Mouse (Mus musculus) heart, embryonic 14.5 days (tissue): ENCODE measurements around the gene Abhd17a. TPM values are rescaled to one million over a fixed set of nuclear protein-coding genes. Genes with fewer than 3 reads are reported as not detected.
A peak's percentile ranks its signal among the peaks of the same experiment; 100 is the strongest.

Experiments used
- ATAC-seq: fragments of 200-750 bp; cut with Nextera tagmentation; 2 replicates; pipeline ENCODE4 v1.8.0; 2017; ENCODE audit warnings: low read depth, moderate TSS enrichment; ENCODE audit not compliant: insufficient number of reproducible peaks, insufficient read depth, low FRiP score
- H3K27ac ChIP-seq, 2 experiments: fragments of 200-500 bp in 1 of 2; fragments of 300-500 bp in 1 of 2; sonication (generic) in 1 of 2; replicated peaks in 1 of 2; 2 replicates each; pipeline ENCODE4 v1.5.1; 2012 to 2014; ENCODE audit warnings: low read depth in 2 of 2, low read length in 2 of 2, control low read depth in 1 of 2, mild to moderate bottlenecking in 1 of 2, mixed read lengths in 1 of 2; ENCODE audit not compliant: control insufficient read depth in 1 of 2, insufficient read depth in 1 of 2
- H3K27me3 ChIP-seq: fragments of 300-500 bp; sonication (generic); 2 replicates; pipeline ENCODE4 v1.6.1; 2014; ENCODE audit warnings: mild to moderate bottlenecking, low read length, control low read depth; ENCODE audit not compliant: control insufficient read depth, insufficient read depth
- H3K36me3 ChIP-seq: fragments of 300-500 bp; sonication (generic); 2 replicates; pipeline ENCODE4 v1.6.1; 2014; ENCODE audit warnings: mild to moderate bottlenecking, control low read depth, low read length, mixed read lengths; ENCODE audit not compliant: control insufficient read depth, insufficient read depth
- H3K4me1 ChIP-seq, 2 experiments: fragments of 200-500 bp in 1 of 2; fragments of 300-500 bp in 1 of 2; sonication (generic) in 1 of 2; 2 replicates each; pipeline ENCODE4 v1.6.1; 2012 to 2014; ENCODE audit warnings: low read length in 2 of 2, control low read depth in 1 of 2, mixed read lengths in 1 of 2; ENCODE audit not compliant: control insufficient read depth in 2 of 2, insufficient read depth in 2 of 2
- H3K4me2 ChIP-seq: fragments of 300-500 bp; sonication (generic); 2 replicates; pipeline ENCODE4 v1.6.1; 2014; ENCODE audit warnings: mild to moderate bottlenecking, low read length
- H3K4me3 ChIP-seq, 2 experiments: fragments of 200-500 bp in 1 of 2; fragments of 300-500 bp in 1 of 2; sonication (generic) in 1 of 2; 2 replicates each; pipeline ENCODE4 v1.5.1; 2012 to 2014; ENCODE audit warnings: low read length in 2 of 2, mild to moderate bottlenecking in 2 of 2, control low read depth in 1 of 2, low read depth in 1 of 2, moderate library complexity in 1 of 2; ENCODE audit not compliant: control insufficient read depth in 1 of 2, insufficient read depth in 1 of 2
- H3K9ac ChIP-seq: fragments of 300-500 bp; sonication (generic); 2 replicates; pipeline ENCODE4 v1.6.1; 2014; ENCODE audit warnings: mild to moderate bottlenecking, low read length
- H3K9me3 ChIP-seq: fragments of 300-500 bp; sonication (generic); 2 replicates; pipeline ENCODE4 v1.6.1; 2016; ENCODE audit warnings: low read length, control low read depth; ENCODE audit not compliant: control insufficient read depth
- WGBS: fragments of 180-500 bp; shearing (Covaris S2); extraction: QIAGEN DNeasy Blood & Tissue Kit; methylation state at CpG from one replicate; pipeline ENCODE4 v1.1.7; 2014; 5-methylcytosine and 5-hydroxymethylcytosine counted together
- polyA plus RNA-seq: library from polyadenylated mRNA; unstranded; fragments of >200 nt; fragmentation: Nextera tagmentation; extraction: Ambion mirVana; gene quantifications from 2 replicates; pipeline ENCODE4 v1.2.1, GENCODE M21; 2014

Gene Abhd17a
- polyA plus RNA-seq, 1 experiment from 2014 or later, result 141 TPM

DNA sequence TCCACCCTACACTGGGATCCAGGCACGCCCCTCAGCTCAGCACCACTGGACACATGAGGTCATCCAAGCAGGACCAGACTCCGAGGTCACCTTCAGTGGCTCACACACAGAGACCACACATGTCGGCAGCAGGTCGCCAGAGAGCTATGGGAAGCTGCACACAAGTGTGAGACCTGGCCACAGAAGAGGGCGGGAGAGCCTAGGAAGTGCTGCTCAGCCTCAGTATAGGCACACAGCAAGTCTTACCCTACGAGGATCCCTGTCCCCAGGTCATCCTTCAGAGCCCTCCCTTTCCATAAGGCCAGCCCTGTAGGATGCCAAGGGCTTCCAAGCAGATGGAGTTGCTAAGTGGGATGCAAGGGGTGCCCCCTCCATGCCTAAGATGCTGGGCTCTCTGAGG is 36.1 kb downstream of the Abhd17a start:
- H3K4me2 ChIP-seq, result no peak overlapping the region
- H3K4me3 ChIP-seq, result no peak overlapping the region
- no peaks in the 10 kb centered on the region for H3K27me3 ChIP-seq
- no peaks in the 10 kb centered on the region for H3K9me3 ChIP-seq
- WGBS, result 50% methylated on average over 6 of the region's 6 CpGs
- no peak for ATAC-seq
- peaks cover 21 to 33% of the 10 kb centered on the region in 2 experiments for H3K4me1 ChIP-seq
- H3K36me3 ChIP-seq, result peaks cover 17% of the 10 kb centered on the region
- peak overlapping the region; percentile 44 for H3K9ac ChIP-seq
- no peak overlapping the region; a peak in 1 of 4 replicates for H3K27ac ChIP-seq

DNA sequence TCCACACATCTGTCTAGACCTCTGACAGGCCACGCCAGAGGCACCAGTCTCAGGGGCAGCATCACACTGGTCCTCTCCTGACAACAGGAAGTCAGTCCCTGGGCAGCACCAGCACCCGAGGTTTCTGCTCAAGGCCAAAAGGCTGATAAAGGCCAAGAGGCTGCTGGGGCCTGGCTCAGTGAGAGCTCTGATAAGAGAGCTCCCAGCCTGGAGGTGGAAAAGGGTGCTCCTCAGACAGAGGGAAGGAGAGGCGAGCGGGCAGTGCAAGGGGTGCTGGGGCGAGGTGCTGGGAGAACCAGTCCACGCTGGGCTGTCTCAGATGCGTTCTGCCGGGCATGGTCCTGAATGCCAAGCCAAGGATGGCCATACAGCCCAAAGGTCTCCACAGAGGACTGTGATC is 36.6 kb downstream of the Abhd17a start:
- H3K4me1 ChIP-seq, result peaks cover 21 to 33% of the 10 kb centered on the region in 2 experiments
- H3K9me3 ChIP-seq, result no peaks in the 10 kb centered on the region
- 43% methylated on average over 8 of the region's 8 CpGs for WGBS
- no peak overlapping the region for H3K4me2 ChIP-seq
- no peak for ATAC-seq
- H3K9ac ChIP-seq, result peak overlapping the region; percentile 44
- no peak overlapping the region for H3K4me3 ChIP-seq
- no peaks in the 10 kb centered on the region for H3K27me3 ChIP-seq
- no peak overlapping the region; a peak in 1 of 4 replicates for H3K27ac ChIP-seq
- peaks cover 17% of the 10 kb centered on the region for H3K36me3 ChIP-seq

DNA sequence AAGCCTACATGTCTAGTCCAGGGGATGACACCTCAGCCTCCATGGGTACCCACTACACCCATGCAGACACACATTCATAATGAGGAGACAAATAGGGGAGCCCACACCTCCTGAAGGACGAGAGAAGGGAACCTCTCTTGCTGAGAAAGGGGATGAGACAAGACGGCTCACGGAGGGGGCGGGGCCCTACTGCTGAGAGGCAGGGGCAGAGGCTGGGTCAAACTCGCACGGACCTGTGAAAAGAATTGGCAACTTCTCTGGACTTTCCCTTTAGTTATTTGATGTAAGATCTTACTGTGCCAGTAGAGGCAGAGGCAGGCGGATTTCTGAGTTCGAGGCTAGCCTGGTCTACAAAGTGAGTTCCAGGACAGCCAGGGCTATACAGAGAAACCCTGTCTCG is 37.8 kb downstream of the Abhd17a start:
- Histone ChIP-seq H3K27me3 (no peaks in the 10 kb centered on the region), H3K27ac (no peak overlapping the region)

DNA sequence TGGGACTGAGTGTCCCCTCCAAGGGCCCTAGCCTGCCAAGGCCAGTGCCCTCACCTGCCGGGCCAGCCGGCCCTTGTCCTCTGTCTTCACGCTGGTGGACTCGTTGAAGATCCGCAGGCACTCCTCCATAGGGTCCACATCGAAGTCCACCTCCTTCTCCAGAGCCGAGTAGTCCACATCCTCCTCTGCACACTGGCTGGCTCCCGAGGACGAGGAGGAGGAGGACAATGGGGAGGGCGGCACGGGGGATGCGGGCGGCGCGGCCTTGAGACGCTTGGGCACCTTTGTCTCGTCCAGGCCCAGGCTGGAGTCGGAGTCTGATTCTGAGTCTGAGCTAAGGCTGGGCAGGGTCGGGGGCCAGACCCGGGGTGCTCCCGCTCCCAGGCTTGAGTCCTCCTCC is 40.9 kb downstream of the Abhd17a start:
- H3K27me3 ChIP-seq, result no peaks in the 10 kb centered on the region
- H3K4me3 ChIP-seq, result no peak overlapping the region
- no peak for ATAC-seq
- H3K9ac ChIP-seq, result no peak overlapping the region
- H3K4me2 ChIP-seq, result no peak overlapping the region
- H3K4me1 ChIP-seq, result peaks cover 11 to 13% of the 10 kb centered on the region in 2 experiments
- peaks cover 60% of the 10 kb centered on the region for H3K36me3 ChIP-seq
- H3K9me3 ChIP-seq, result no peaks in the 10 kb centered on the region
- H3K27ac ChIP-seq, result no peak overlapping the region
- 88% methylated on average over 21 of the region's 21 CpGs for WGBS

More for the DNA sequence above, 37.8 kb downstream of the Abhd17a start:
- no peak overlapping the region for H3K4me2 ChIP-seq
- no peak overlapping the region for H3K4me3 ChIP-seq
- 68% methylated on average over 9 of the region's 9 CpGs for WGBS
- H3K36me3 ChIP-seq, result peaks cover 29% of the 10 kb centered on the region
- no peak for ATAC-seq
- H3K9ac ChIP-seq, result no peak overlapping the region
- H3K4me1 ChIP-seq, result peaks cover 15 to 21% of the 10 kb centered on the region in 2 experiments
- no peaks in the 10 kb centered on the region for H3K9me3 ChIP-seq

DNA sequence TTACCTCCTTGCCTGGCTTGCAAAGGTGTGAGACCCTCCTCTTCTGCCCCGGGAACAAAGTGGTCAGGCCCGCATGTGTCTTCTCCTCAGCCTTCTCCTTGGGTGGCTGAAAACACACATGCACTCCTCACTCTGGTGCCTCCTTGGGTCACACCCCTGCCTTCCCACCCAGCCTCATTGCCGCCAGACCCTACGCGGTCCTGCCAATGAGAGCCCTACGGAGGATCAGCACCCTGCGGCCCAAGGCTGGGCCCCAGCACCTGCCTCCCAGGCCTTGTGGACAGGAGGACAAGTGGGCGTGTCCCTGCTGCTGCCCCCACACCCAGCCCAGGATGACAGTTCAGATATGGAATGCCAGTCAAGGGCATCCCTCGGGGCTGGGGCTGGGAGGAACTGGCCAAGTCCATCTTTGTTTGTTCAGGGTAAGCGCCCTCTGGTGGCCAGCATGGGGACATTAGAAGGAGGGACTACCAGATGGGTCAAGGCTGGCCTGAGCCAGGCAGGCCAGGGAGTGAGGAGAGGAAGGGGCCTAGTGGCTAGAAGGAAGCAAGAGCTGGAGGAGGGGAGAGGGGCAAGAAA is 41.6 kb downstream of the Abhd17a start:
- Histone ChIP-seq H3K27ac (no peak overlapping the region), H3K9me3 (no peaks in the 10 kb centered on the region), H3K4me1 (peaks cover 4 to 5% of the 10 kb centered on the region in 2 experiments), H3K4me3 (no peak overlapping the region), H3K4me2 (no peak overlapping the region), H3K36me3 (peaks cover 68% of the 10 kb centered on the region), H3K27me3 (no peaks in the 10 kb centered on the region), H3K9ac (no peak overlapping the region)
- 68% methylated on average over 10 of the region's 10 CpGs for WGBS
- ATAC-seq, result peak; percentile 51; the same call in 1 of the 2 replicates

DNA sequence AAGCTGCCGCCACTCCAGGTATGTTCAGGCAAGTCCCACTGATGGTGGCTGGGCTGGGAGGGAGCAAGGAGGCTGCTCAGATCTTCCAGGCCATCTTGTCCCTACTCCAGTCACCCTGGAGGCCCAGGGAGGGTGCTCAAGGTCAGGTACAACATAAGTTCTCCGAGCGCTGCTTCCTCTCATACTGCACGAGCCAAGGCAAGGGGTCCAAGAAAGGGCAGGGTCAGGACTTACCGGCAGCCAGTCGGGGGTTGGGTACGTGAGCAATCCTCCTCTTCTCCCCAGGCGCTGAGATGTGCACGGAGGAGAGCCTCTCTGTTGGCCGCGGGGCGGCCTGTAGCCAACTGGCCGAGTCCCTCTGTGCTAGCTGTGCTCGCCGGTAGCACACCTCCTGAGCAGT is 42.6 kb downstream of the Abhd17a start:
- WGBS, result 90% methylated on average over 15 of the region's 15 CpGs
- no peak overlapping the region for H3K27ac ChIP-seq

DNA sequence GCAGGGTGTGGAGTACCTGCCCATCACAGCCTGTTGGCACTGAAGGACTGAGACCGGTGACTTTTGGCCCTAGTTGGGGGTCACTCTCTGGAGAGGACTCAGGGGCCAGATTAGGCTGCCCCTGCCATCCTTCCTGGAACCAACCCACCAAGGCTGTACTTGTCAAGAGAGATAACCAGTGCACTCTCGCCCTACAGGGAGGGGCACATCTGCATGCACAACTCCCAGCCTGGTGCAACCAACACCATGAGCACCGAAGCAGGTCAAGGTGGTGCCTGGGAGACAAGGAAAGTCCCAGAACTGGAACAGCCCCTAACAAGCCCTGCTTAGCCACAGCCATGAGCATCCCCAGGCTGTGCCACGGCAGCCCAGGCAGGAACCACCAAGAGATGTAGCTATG is 43.2 kb downstream of the Abhd17a start:
- WGBS, result 89% methylated on average over 4 of the region's 4 CpGs
- Histone ChIP-seq H3K9ac (no peak overlapping the region), H3K4me1 (no peaks in the 10 kb centered on the region; a peak in 1 of 4 replicates), H3K36me3 (peaks cover 84% of the 10 kb centered on the region), H3K4me3 (no peak overlapping the region), H3K4me2 (no peak overlapping the region), H3K27me3 (no peaks in the 10 kb centered on the region), H3K27ac (no peak overlapping the region), H3K9me3 (no peaks in the 10 kb centered on the region)
- ATAC-seq, result no peak

More for the DNA sequence above, 42.6 kb downstream of the Abhd17a start:
- no peak overlapping the region for H3K4me2 ChIP-seq
- H3K9me3 ChIP-seq, result no peaks in the 10 kb centered on the region
- H3K27me3 ChIP-seq, result no peaks in the 10 kb centered on the region
- H3K36me3 ChIP-seq, result peaks cover 78% of the 10 kb centered on the region
- H3K4me3 ChIP-seq, result no peak overlapping the region
- ATAC-seq, result no peak
- no peak overlapping the region for H3K9ac ChIP-seq
- H3K4me1 ChIP-seq, result no peaks in the 10 kb centered on the region; a peak in 1 of 4 replicates

DNA sequence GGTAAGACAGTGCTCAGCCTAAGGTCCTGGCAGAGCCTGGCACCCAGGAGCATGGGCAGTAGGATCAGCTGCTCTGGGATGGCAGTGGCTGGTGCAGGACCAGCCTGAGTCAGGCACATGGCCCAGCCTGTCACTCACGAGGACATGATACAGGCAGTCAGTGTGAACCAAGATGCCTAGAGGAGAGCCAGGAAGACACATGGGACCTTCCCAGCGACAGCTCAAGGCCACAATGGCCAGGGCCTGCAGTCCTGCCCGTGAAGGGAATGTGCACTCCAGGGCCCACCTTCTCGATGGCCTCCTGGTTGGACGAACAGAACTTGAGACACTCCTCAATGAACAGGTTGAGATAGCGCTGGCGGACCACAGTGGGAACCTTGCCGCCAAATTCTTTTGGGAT is 44.6 kb downstream of the Abhd17a start:
- Histone ChIP-seq H3K4me2 (no peak overlapping the region), H3K9me3 (no peaks in the 10 kb centered on the region), H3K27ac (no peak overlapping the region), H3K4me3 (no peak overlapping the region), H3K27me3 (no peaks in the 10 kb centered on the region), H3K9ac (no peak overlapping the region), H3K4me1 (no peaks in the 10 kb centered on the region; a peak in 1 of 4 replicates), H3K36me3 (peaks cover 94% of the 10 kb centered on the region)
- WGBS, result 87% methylated on average over 8 of the region's 8 CpGs
- ATAC-seq, result no peak
